ENCODE assay signal across 8 mouse cellular contexts in the genomic region with DNA sequence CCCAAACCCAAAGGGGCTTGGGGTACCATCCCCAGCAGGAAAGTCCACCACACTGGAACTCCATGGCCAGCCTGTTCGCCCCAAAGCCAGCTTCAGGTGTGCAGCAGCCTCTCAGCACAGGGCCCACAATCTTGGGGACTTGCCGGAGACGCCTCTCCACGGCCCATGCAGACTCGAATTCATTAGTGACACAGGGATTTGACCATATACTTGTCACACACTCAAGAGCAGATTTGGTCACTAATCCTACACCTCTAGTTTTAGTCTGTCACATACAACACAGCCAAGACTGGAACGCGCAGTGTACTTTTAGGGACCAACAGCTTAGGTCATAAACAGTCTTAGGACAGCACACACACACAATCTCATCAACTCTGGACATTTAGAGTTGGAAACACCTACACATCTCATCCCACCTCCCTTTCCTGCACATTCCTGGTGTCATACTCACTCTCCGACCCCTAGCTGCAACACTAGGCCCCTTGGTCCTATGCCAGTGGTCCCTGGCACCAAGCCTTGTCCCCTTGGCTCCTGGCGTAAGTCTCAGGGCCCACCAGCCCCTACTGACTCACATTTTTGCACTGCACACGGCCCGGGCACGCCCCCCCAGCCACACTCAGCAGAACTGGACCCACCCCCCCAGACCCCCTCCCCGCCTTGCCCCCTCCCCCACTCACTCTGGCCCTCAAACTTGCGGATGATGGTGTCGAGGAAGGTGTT. TPM values are rescaled to one million over a fixed set of nuclear protein-coding genes. Genes with fewer than 3 reads are reported as not detected.
A peak's percentile ranks its signal among the peaks of the same experiment; 100 is the strongest.
DNase-seq lines count a peak whose midpoint lies in the region; ATAC-seq and TF ChIP-seq lines count a peak whose summit lies in the region.

No protein-coding gene starts in this region.

- WGBS in heart, adult 2 months: 49% methylated on average over 12 of the region's 15 CpGs
- 20% methylated on average over 15 of the region's 15 CpGs for WGBS in heart, embryonic 15.5 days
- 43% methylated on average over 14 of the region's 15 CpGs for WGBS in liver, embryonic 16.5 days (ENCODE audit: insufficient replicate concordance)

- H3K4me3 ChIP-seq in heart, adult 2 months: peak overlapping the region; percentile 66
- H3K4me3 ChIP-seq in ES-Bruce4 (ENCODE audit: low read depth, low read length): peak overlapping the region; percentile 66
- peak overlapping the region; percentile 81 for H3K4me3 ChIP-seq in heart, embryonic 15.5 days
- peak overlapping the region; percentile 59 for H3K4me3 ChIP-seq in liver, embryonic 16.5 days (ENCODE audit: low read depth, low read length)

- H3K9ac ChIP-seq in heart, adult 2 months (ENCODE audit: low read depth, low read length): peak overlapping the region; percentile 72
- peak overlapping the region; percentile 83 for H3K9ac ChIP-seq in ES-Bruce4 (ENCODE audit: low read depth, poor library complexity, severe bottlenecking)
- H3K9ac ChIP-seq in heart, embryonic 15.5 days: peak overlapping the region; percentile 94
- H3K9ac ChIP-seq in liver, embryonic 16.5 days (ENCODE audit: low read depth, low read length): no peak overlapping the region; the same call in 1 of the 2 replicates

- no peaks in the 10 kb centered on the region for H3K9me3 ChIP-seq in ES-Bruce4 (replicated peaks; ENCODE audit: control insufficient read depth, insufficient read depth, low read length, poor library complexity, severe bottlenecking)
- no peaks in the 10 kb centered on the region for H3K9me3 ChIP-seq in heart, embryonic 15.5 days (replicated peaks)
- no peaks in the 10 kb centered on the region for H3K9me3 ChIP-seq in liver, embryonic 16.5 days (replicated peaks; ENCODE audit: control insufficient read depth, low read length)

- H3K4me1 ChIP-seq in heart, adult 2 months (ENCODE audit: control insufficient read depth, insufficient read depth, low read length): peaks cover 6% of the 10 kb centered on the region
- peaks cover 2% of the 10 kb centered on the region for H3K4me1 ChIP-seq in ES-Bruce4 (ENCODE audit: control insufficient read depth, insufficient read depth, low read length)
- peaks cover 82% of the 10 kb centered on the region for H3K4me1 ChIP-seq in heart, embryonic 15.5 days (replicated peaks)
- peaks cover 21% of the 10 kb centered on the region for H3K4me1 ChIP-seq in liver, embryonic 16.5 days (ENCODE audit: control insufficient read depth, low read depth, low read length)

- no peak for TF ChIP-seq EP300 in heart, adult 2 months (IDR thresholded peaks at IDR 0.05; ENCODE audit: insufficient read depth, low read depth, low read length)
- no peak for TF ChIP-seq EP300 in ES-Bruce4 (IDR thresholded peaks at IDR 0.05; ENCODE audit: insufficient read depth, low read depth, low read length)

- peak overlapping the region; percentile 93 for H3K4me2 ChIP-seq in heart, embryonic 15.5 days
- peak overlapping the region; percentile 81 for H3K4me2 ChIP-seq in liver, embryonic 16.5 days (ENCODE audit: low read depth, low read length)

- H3K79me2 ChIP-seq in heart, adult 2 months (replicated peaks; ENCODE audit: control insufficient read depth, insufficient read depth, low read length): no peaks in the 10 kb centered on the region

- no peaks in the 10 kb centered on the region; the same call in 1 of the 2 replicates for H3K36me3 ChIP-seq in heart, adult 2 months (ENCODE audit: control insufficient read depth, insufficient read depth, low read length)
- no peaks in the 10 kb centered on the region for H3K36me3 ChIP-seq in ES-Bruce4 (ENCODE audit: control insufficient read depth, insufficient read depth, low read length, poor library complexity, severe bottlenecking)
- peaks cover 5% of the 10 kb centered on the region; the same call in 1 of the 2 replicates for H3K36me3 ChIP-seq in heart, embryonic 15.5 days
- H3K36me3 ChIP-seq in liver, embryonic 16.5 days (ENCODE audit: control insufficient read depth, insufficient read depth): no peaks in the 10 kb centered on the region

- H3K27ac ChIP-seq in heart, adult 2 months: peak overlapping the region; percentile 83
- no peak overlapping the region for H3K27ac ChIP-seq in ES-Bruce4 (ENCODE audit: insufficient read depth, low read length)
- peak overlapping the region; percentile 99 for H3K27ac ChIP-seq in heart, embryonic 15.5 days
- no peak overlapping the region for H3K27ac ChIP-seq in liver, embryonic 16.5 days (ENCODE audit: low read length)

- TF ChIP-seq POLR2A in heart, adult 2 months (IDR thresholded peaks at IDR 0.05; ENCODE audit: insufficient read depth, low read depth, low read length): no peak
- TF ChIP-seq POLR2A in ES-Bruce4 (IDR thresholded peaks at IDR 0.05; ENCODE audit: insufficient read depth, low read length): no peak

- DNase-seq in heart, adult 2 months: peak in 1 of 2 experiments; percentile 42
- DNase-seq in heart, postnatal 25 days (ENCODE audit: low spot score): no peak
- DNase-seq in retina, postnatal 1 day: no peak
- no peak for DNase-seq in left cerebral cortex, postnatal 25 days (ENCODE audit: low spot score in 2 of 2)
- no peak for DNase-seq in gastrocnemius, adult 18-20 months (ENCODE audit: low spot score)

- TF ChIP-seq CTCF in heart, adult 2 months (IDR thresholded peaks at IDR 0.05): no peak
- TF ChIP-seq CTCF in ES-Bruce4 (IDR thresholded peaks at IDR 0.05; ENCODE audit: low read depth, low read length): no peak

- ATAC-seq in heart, embryonic 15.5 days (replicated peaks; ENCODE audit: insufficient number of reproducible peaks, insufficient read depth, low FRiP score, low read depth): no peak
- ATAC-seq in liver, embryonic 16.5 days (ENCODE audit: low read depth): no peak

- no peaks in the 10 kb centered on the region; the same call in 1 of the 2 replicates for H3K27me3 ChIP-seq in heart, adult 2 months (ENCODE audit: control insufficient read depth, insufficient read depth, low read length)
- no peaks in the 10 kb centered on the region for H3K27me3 ChIP-seq in ES-Bruce4 (ENCODE audit: control insufficient read depth, insufficient read depth, low read length, poor library complexity, severe bottlenecking)
- H3K27me3 ChIP-seq in heart, embryonic 15.5 days: no peaks in the 10 kb centered on the region
- H3K27me3 ChIP-seq in liver, embryonic 16.5 days (ENCODE audit: control insufficient read depth, insufficient read depth, low read depth, low read length): peaks cover 68% of the 10 kb centered on the region

- intact Hi-C loops in heart, adult 2 months (cut with DNase I): no loop called here
- intact Hi-C loops in heart, postnatal 25 days (cut with DNase I): no loop called here
- intact Hi-C loops in left cerebral cortex, postnatal 25 days (cut with DNase I): loop anchor here (5.0 kb wide), 1 partner anchor 37 kb away; no protein-coding TSS in a partner anchor

RNA-seq across cellular contexts. Expression of a gene that starts 0.7 kb away (rescaled TPM):
- total RNA-seq in heart, adult 2 months (2021): 10 to 100 TPM; 59.3 to 68.5 TPM
- 119 and 121 TPM in 2 replicates for polyA plus RNA-seq in heart, adult 2 months (2012; rRNA removed)
- 10 to 100 TPM; 62.4 to 67.2 TPM for total RNA-seq in heart, postnatal 25 days (2021)
- polyA plus RNA-seq in ES-Bruce4 (2011; ENCODE audit: insufficient read depth, insufficient read length, low read depth, missing spikeins): 3.3 and 5.8 TPM in 2 replicates
- 21.0 and 27.2 TPM in 2 replicates for polyA plus RNA-seq in heart, embryonic 15.5 days (2015; fragmentation: Nextera tagmentation; extraction: Ambion mirVana)
- 0.20 and 0.27 TPM in 2 replicates for polyA plus RNA-seq in liver, embryonic 16.5 days (2015; fragmentation: Nextera tagmentation; extraction: Ambion mirVana)
- 10 to 100 TPM; 22.5 to 30.1 TPM for total RNA-seq in left cerebral cortex, postnatal 25 days (2021)
- 1 to 10 TPM; 1.1 to 1.5 TPM for total RNA-seq in gastrocnemius, adult 18-20 months (2021)

RNA-seq across cellular contexts. Expression of a gene that starts 13.9 kb away (rescaled TPM):
- total RNA-seq in heart, adult 2 months (2021): 10 to 100 TPM; 23.5 to 24.4 TPM
- 26.3 and 30.7 TPM in 2 replicates for polyA plus RNA-seq in heart, adult 2 months (2012; rRNA removed)
- total RNA-seq in heart, postnatal 25 days (2021): 10 to 100 TPM; 24.1 to 28.1 TPM
- polyA plus RNA-seq in ES-Bruce4 (2011; ENCODE audit: insufficient read depth, insufficient read length, low read depth, missing spikeins): 1.1 and 1.2 TPM in 2 replicates
- polyA plus RNA-seq in heart, embryonic 15.5 days (2015; fragmentation: Nextera tagmentation; extraction: Ambion mirVana): 27.9 and 30.6 TPM in 2 replicates
- polyA plus RNA-seq in liver, embryonic 16.5 days (2015; fragmentation: Nextera tagmentation; extraction: Ambion mirVana): 2.0 and 2.2 TPM in 2 replicates
- 1 to 10 TPM; 8.0 to 9.5 TPM for total RNA-seq in left cerebral cortex, postnatal 25 days (2021)
- 1 to 10 TPM; 4.3 to 8.1 TPM for total RNA-seq in gastrocnemius, adult 18-20 months (2021)

RNA-seq across cellular contexts. Expression of a gene that starts 41.3 kb away (rescaled TPM):
- 1 to 10 TPM in 1 of 2 experiments, under 1 TPM in 1; 0.89 to 1.1 TPM for total RNA-seq in heart, adult 2 months (2021)
- polyA plus RNA-seq in heart, adult 2 months (2012; rRNA removed): 2.2 and 2.3 TPM in 2 replicates
- 1 to 10 TPM in 1 of 2 experiments, under 1 TPM in 1; 0.42 to 1.2 TPM for total RNA-seq in heart, postnatal 25 days (2021)
- polyA plus RNA-seq in ES-Bruce4 (2011; ENCODE audit: insufficient read depth, insufficient read length, low read depth, missing spikeins): 10.3 and 10.6 TPM in 2 replicates
- polyA plus RNA-seq in heart, embryonic 15.5 days (2015; fragmentation: Nextera tagmentation; extraction: Ambion mirVana): 0.81 and 1.6 TPM in 2 replicates
- polyA plus RNA-seq in liver, embryonic 16.5 days (2015; fragmentation: Nextera tagmentation; extraction: Ambion mirVana): 1.8 and 2.9 TPM in 2 replicates
- total RNA-seq in left cerebral cortex, postnatal 25 days (2021): 1 to 10 TPM; 2.3 to 3.0 TPM
- total RNA-seq in gastrocnemius, adult 18-20 months (2021): under 1 TPM; 0.16 to 0.19 TPM

RNA-seq across cellular contexts. Expression of a gene that starts 42.8 kb away (rescaled TPM):
- 10 to 100 TPM; 81.2 to 89.8 TPM for total RNA-seq in heart, adult 2 months (2021)
- 148 and 151 TPM in 2 replicates for polyA plus RNA-seq in heart, adult 2 months (2012; rRNA removed)
- total RNA-seq in heart, postnatal 25 days (2021): 10 to 100 TPM; 82.8 to 83.7 TPM
- 28.8 and 29.6 TPM in 2 replicates for polyA plus RNA-seq in ES-Bruce4 (2011; ENCODE audit: insufficient read depth, insufficient read length, low read depth, missing spikeins)
- 54.4 and 70.1 TPM in 2 replicates for polyA plus RNA-seq in heart, embryonic 15.5 days (2015; fragmentation: Nextera tagmentation; extraction: Ambion mirVana)
- polyA plus RNA-seq in liver, embryonic 16.5 days (2015; fragmentation: Nextera tagmentation; extraction: Ambion mirVana): 29.6 TPM in 2 replicates
- 10 to 100 TPM; 41.3 to 54.2 TPM for total RNA-seq in left cerebral cortex, postnatal 25 days (2021)
- total RNA-seq in gastrocnemius, adult 18-20 months (2021): 10 to 100 TPM; 30.4 to 40.3 TPM

Comparison
In these comparisons a context has a peak if more than half of its experiments do, and no peak if none do; other contexts are left out.
1. H3K27ac ChIP-seq: peak in heart, adult 2 months (single experiment) and heart, embryonic 15.5 days (single experiment); none in ES-Bruce4 (single experiment) and liver, embryonic 16.5 days (single experiment).
2. RNA of a gene that starts 0.7 kb away (total RNA-seq): 59.3 to 68.5 TPM in heart, adult 2 months, 62.4 to 67.2 TPM in heart, postnatal 25 days and 22.5 to 30.1 TPM in left cerebral cortex, postnatal 25 days; 1.1 to 1.5 TPM in gastrocnemius, adult 18-20 months; every median in the first group is over 4 times any median in the second.
3. Peak in every context shown above with its lines, with median percentiles within 50 percentile points of each other: H3K4me3 ChIP-seq.